Mouse (Mus musculus) bone marrow macrophage, adult 2 months (primary cell): ENCODE measurements around the gene Golph3. TPM values are rescaled to one million over a fixed set of nuclear protein-coding genes. Genes with fewer than 3 reads are reported as not detected.

ENCODE experiments used
- H3K27ac ChIP-seq: 2 replicates; pipeline ENCODE4 v1.5.1; 2012; ENCODE audit warnings: low read depth, low read length; ENCODE audit not compliant: insufficient read depth
- H3K4me1 ChIP-seq: 2 replicates; pipeline ENCODE4 v1.6.1; 2012; ENCODE audit warnings: low read length; ENCODE audit not compliant: control insufficient read depth, insufficient read depth
- H3K4me3 ChIP-seq: 2 replicates; pipeline ENCODE4 v1.5.1; 2012; ENCODE audit warnings: mild to moderate bottlenecking, low read length, moderate library complexity; ENCODE audit not compliant: insufficient read depth
- CTCF ChIP-seq: IDR thresholded peaks from 2 replicates; pipeline ENCODE4 v1.5.1; 2012; ENCODE audit warnings: low read depth, mild to moderate bottlenecking, low read length, moderate library complexity
- POLR2A ChIP-seq: IDR thresholded peaks from 2 replicates; pipeline ENCODE4 v1.6.1; 2012; ENCODE audit warnings: mild to moderate bottlenecking, low read depth, low read length, borderline replicate concordance
- polyA plus RNA-seq: library from polyadenylated mRNA; stranded (reverse); fragments of >200 nt; gene quantifications from 2 replicates; pipeline ENCODE4 v1.2.4, GENCODE M21; 2012; ENCODE audit not compliant: missing spikeins, insufficient read depth, insufficient read length

Golph3 gene
- polyA plus RNA-seq, 1 experiment, result 99.3 TPM

DNA sequence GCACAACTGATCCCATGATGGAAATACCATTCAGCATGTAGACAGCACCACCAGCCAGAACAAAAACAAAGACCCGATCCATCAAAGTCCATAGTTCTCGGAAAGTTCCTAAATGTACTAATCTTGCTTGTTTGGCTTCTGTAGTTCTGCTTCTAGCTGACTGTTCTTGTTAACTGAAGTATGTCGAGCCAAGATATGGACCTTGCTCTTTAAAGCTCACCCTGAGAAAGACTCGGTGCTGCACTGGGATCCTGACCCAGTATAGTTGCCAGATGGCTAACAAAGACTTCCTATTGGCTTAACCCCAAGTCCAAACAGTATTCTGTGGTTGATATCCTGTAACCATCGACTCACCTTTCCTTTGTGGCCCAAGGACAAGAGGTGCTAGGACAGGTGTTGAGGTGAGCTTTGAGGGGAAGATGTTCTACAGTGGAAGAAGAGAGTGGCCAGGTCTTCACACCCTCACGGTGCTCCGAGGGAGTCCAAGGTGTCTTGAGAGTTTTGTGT is 23.0 kb upstream of the Golph3 start:
- Histone ChIP-seq H3K27ac (no peak overlapping the region), H3K4me3 (no peak overlapping the region), H3K4me1 (no peaks in the 10 kb centered on the region)
- TF ChIP-seq POLR2A (no peak), CTCF (no peak)

DNA sequence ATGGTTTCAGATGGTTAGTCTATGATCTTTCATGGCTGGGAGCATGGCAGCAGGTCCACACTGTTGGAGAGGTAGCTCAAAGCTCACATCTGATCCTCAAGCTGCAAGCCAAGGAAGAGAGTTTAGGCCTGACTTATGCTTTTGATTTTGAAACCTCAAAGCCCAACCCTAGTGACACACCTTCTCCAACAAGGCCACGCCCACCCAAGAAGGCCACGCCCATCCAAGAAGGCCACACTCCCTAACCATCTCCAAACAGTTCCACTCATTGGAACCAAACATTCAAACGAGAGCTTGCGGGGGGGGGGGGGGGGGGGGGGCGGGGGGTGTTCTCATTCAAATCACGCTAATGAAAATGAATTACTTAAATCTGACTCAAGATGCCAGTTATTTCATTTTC is 19.5 kb upstream of the Golph3 start:
- no peak for TF ChIP-seq POLR2A
- no peak for TF ChIP-seq CTCF
- Histone ChIP-seq H3K27ac (no peak overlapping the region), H3K4me3 (no peak overlapping the region), H3K4me1 (peaks cover 9% of the 10 kb centered on the region)

- no peak overlapping the region for H3K4me3 ChIP-seq
Observed at GRCm38 (mm10) chr15:12306188-12307071, 14.8 kb upstream of the Golph3 start.

DNA sequence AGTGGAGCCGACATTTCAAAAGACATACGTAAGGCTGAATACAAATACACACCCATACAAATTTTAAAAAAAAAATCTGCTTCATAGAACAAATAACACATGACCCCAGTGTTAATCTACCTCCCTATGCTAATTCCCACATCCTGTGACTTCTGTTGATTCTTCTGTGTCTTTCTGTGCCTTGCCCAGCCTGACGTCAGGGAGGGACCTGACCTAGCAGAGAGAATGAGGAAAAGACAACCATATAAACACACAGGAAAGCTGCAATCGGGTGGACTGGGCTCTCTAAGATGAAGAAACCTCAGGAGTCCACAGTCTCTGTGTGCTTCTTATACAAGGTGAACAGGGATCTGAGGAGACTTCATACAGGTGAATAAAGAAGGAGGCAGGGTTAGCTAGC is 14.1 kb upstream of the Golph3 start:
- Histone ChIP-seq H3K4me3 (no peak overlapping the region), H3K4me1 (peaks cover 21% of the 10 kb centered on the region), H3K27ac (peak overlapping the region; percentile 83)
- TF ChIP-seq CTCF, result no peak
- TF ChIP-seq POLR2A, result no peak

More at GRCm38 (mm10) chr15:12306188-12307071, 14.8 kb upstream of the Golph3 start:
- no peak for TF ChIP-seq POLR2A
- TF ChIP-seq CTCF, result no peak
- Histone ChIP-seq H3K4me1 (peaks cover 21% of the 10 kb centered on the region), H3K27ac (peak overlapping the region; percentile 83)

- Histone ChIP-seq H3K4me3 (no peak overlapping the region), H3K27ac (no peak overlapping the region), H3K4me1 (peaks cover 21% of the 10 kb centered on the region)
- TF ChIP-seq POLR2A (no peak), CTCF (no peak)
Observed at GRCm38 (mm10) chr15:12308539-12308938, 12.7 kb upstream of the Golph3 start.

DNA sequence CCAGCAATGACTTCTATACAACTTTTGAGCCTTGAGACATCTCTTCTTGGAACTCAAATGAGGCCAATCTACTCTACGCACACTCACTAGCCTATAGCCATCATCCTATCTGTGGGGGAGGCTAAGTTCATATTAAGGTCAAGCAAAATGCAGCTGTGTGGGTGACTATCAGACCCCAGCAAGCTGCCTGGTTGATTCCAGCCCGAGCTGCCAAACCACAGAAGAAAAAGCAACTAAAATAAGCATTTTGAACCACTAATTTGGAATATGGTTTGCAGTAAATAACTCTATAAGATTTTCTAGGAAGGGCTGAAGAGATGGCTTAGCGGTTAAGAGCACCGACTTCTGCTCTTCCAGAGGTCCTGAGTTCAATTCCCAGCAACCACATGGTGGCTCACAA is 10.6 kb upstream of the Golph3 start:
- Histone ChIP-seq H3K4me1 (peaks cover 19% of the 10 kb centered on the region), H3K27ac (no peak overlapping the region), H3K4me3 (no peak overlapping the region)
- TF ChIP-seq POLR2A (no peak), CTCF (no peak)

GRCm38 (mm10) chr15:12311465-12311864 is 9.8 kb upstream of the Golph3 start:
- Histone ChIP-seq H3K4me1 (peaks cover 12% of the 10 kb centered on the region), H3K27ac (no peak overlapping the region), H3K4me3 (no peak overlapping the region)
- TF ChIP-seq CTCF (no peak), POLR2A (no peak)

DNA sequence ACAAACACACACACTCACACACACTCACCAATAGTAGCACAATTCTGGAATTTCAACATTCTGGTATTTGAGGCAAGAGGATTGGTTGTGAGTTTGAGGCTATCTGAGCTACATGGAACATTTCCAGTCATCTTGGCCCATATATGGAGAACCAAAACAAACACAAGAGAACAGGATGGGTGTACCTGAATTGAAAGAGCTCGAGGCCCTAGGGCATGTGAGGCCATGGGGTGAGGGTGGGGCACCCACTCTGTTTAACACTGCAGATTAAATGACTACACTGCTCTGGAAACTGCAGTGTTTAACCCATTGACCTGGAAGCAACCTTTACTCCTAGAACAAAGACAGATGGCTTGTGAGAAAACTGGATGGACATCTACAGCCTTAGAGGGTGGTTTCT is 8.0 kb upstream of the Golph3 start:
- Histone ChIP-seq H3K4me3 (no peak overlapping the region), H3K27ac (no peak overlapping the region), H3K4me1 (peaks cover 2% of the 10 kb centered on the region; the same call in 1 of the 2 replicates)
- TF ChIP-seq POLR2A, result no peak
- no peak for TF ChIP-seq CTCF

- Histone ChIP-seq H3K4me1 (no peaks in the 10 kb centered on the region), H3K27ac (no peak overlapping the region), H3K4me3 (no peak overlapping the region)
- TF ChIP-seq POLR2A (no peak), CTCF (no peak)
Observed at GRCm38 (mm10) chr15:12314584-12314983, 6.7 kb upstream of the Golph3 start.

- Histone ChIP-seq H3K4me1 (no peaks in the 10 kb centered on the region), H3K27ac (no peak overlapping the region), H3K4me3 (no peak overlapping the region)
- TF ChIP-seq POLR2A (no peak), CTCF (no peak)
Observed at GRCm38 (mm10) chr15:12315996-12316395, 5.3 kb upstream of the Golph3 start.
